Mouse (Mus musculus): Measurements from ENCODE around the gene Trip4.
A peak's percentile ranks its signal among the peaks of the same experiment; 100 is the strongest.

The Trip4 gene

DNA sequence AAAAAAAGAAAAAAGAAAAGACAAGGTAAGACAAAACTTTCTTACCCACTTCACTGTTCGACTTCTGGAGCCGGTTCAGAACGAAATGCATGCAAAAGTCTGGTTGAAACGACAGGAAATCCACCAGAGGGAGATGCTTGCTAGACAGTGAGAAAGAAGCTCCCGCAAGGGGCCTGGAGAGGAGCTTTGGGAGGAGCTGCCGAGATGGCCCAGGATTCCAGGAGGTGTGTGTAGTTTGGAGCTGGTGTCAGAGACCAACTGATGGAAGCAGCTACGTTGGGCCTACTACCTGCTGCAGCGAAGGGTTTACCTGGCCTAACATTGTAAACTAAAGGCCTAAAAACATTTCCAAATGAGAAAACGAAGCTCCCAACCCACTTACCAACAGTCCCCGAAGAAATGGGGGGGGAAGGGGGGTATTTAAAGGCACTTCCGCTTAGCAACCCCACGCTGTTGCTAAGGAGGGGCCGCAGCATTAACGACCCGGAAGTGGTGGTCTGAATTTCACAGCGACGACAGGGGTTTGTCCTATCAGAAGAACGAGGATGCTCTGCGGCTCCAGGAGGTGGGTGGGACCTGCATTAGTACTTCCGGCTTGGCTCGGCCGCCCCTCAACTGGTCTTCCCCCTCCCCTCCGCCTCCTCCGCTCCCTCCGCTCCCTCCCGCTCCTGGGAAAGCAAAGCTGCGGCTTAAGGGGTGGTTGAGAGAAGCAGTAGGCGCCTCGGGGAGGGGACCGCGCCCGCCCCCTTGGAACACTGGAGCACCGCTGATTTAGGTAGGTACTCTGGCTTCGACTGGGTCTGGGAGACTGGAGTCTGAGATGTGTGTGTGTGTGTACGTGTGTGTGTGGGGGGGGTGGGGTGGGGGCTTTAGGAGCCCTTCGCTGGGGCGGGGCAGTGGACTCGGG, at the start of gene Trip4, which contains the start of gene Csnk1g1:
Gene Trip4 (minus strand): TSS at position 401 of the 907 bp plus-strand sequence.
Gene Csnk1g1 (plus strand): TSS at position 531 of the 907 bp plus-strand sequence.
- DNase-seq (ENCODE audit: low spot score in 2 of 2) = peak; percentile 98 to 99

DNA sequence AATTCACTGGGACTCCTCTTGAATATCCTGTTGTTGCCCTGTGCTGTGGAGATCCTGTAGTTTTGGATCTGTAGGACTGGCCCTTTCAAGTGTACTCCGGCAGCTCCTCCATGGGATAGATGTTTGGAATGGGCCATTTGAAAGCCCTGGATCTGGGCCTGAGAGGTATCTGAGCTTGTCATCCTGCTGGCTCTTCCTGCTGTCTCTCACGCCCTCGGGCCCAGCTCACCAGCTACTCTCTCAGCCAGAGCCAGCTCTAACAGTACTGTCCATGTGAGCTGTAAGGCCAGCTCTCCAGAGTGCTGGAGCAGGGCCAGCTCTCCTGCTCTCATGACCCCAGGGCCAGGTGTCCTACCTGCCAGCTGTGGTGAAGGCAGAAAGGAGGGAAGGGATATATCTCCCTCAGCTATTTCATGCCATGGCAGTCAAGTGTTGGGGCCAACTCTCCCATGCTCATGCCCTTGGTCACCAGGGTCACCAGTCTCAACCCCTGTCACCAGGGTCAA, 42.5 kb upstream of the Trip4 start:
- DNase-seq (ENCODE audit: low spot score in 2 of 2) = no peak

DNA sequence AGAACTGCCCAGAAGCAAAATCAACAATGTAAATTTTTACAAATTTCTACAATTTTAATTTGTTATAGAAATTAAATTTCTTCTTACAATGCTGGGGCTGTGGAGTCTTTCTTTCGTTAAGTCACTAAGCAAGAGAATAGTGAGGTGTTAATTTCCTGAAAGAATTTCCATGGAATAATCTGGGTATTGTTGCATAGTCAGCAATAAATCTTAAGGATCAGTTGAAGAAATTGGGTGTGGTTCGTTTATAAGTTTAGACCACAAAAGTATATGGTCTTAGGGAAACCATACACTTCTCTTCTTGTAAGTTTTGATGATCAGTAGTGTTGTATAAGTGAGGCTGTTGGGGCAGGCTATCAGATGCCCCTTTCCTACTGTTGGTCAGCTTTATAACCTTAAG, 29.0 kb upstream of the Trip4 start:
- no peak for DNase-seq (ENCODE audit: low spot score in 2 of 2)

DNA sequence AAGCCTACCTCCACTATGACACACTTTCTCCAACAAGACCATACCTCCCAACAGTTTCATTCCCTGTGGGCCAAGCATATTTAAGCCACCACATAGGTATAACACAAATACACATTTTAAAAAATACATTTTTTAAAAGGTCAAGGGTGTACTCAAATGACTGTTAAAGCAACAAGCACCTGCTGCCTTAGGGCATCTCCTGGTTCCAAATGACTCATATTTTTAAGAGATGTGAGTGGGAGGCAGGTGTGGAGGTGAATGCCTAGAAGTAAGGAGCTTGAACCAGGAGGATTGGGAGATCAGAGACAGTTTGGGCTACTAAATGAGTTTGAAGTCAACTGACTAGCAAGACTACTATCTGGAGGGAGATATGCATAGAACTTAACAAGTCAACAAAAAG, 21.2 kb upstream of the Trip4 start:
- no peak for DNase-seq (ENCODE audit: low spot score in 2 of 2)

DNA sequence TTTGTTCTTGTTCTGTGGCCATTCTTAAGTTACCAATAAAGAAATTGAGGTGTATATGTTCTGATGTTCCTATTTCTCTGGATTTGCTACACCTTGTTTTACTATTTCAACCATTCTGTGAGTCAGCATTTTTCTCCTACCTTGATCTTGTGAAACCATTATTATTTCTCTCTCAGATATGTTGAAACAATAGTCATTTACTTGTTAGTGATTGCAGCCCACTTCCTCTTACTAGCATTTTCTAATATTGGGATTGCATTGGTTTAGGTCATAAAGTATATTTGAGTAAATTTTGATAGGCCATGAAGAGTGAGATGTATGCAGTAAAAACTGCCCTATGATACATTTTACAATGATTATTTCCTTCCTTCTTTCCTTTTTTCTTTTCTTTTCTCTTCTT, 19.9 kb upstream of the Trip4 start:
- DNase-seq (ENCODE audit: low spot score in 2 of 2) = no peak

DNA sequence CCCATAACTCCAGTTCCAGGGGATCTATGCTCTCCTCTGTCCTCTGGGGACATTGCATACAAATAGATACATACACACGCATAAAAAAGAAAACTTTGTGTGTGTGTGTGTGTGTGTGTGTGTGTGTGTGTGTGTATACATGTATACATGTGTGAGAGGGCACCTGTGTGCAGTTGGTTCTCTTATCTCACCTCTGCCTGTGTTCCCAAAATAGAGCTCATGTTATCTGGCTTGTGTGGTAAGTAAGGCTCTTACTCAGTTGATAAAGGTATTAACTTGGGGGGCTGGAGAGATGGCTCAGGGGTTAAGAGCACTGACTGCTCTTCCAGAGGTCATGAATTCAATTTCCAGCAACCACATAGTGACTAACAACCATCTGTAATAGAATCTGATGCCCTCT, 8.4 kb upstream of the Trip4 start:
- DNase-seq (ENCODE audit: low spot score in 2 of 2) = no peak

DNA sequence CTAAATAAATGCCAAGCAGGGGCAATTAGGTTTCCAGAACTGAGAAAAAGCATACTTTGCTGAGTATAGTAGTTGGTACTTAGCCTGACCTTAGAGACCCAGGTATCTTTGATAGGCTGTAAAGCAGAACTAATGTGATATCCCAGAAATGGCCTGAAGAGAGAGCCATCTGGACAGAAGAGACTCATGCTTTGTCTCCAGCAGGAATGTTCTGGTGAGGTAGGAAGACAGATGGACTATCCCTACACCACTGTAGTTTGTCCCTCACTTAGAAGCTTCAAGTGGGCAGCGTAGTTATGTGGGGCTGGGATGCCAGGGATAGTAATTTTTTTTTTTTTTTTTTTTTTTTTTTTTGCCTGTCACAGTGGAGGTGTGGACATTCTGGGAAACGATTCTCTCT, 5.4 kb upstream of the Trip4 start:
- no peak for DNase-seq (ENCODE audit: low spot score in 2 of 2)

DNA sequence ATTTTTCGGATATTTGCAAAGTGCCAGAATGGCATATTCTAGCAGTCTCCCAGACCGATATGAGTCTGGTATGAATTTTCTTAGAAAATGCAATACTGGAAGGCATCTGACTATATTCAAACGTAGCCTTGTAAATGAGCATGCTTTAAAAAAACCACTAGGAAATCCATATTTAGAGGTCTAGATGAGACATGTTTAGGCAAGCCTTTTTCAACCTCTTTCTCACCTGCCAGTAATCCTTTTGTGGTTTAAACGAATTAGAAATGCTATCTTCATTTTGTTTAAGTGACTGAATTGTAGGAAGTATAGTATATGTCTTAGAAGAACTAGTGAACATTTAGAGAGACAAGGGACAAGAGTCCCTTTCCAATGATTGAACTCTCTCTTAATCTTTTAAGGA, 1.2 kb upstream of the Trip4 start:
- no peak for DNase-seq (ENCODE audit: low spot score in 2 of 2)

DNA sequence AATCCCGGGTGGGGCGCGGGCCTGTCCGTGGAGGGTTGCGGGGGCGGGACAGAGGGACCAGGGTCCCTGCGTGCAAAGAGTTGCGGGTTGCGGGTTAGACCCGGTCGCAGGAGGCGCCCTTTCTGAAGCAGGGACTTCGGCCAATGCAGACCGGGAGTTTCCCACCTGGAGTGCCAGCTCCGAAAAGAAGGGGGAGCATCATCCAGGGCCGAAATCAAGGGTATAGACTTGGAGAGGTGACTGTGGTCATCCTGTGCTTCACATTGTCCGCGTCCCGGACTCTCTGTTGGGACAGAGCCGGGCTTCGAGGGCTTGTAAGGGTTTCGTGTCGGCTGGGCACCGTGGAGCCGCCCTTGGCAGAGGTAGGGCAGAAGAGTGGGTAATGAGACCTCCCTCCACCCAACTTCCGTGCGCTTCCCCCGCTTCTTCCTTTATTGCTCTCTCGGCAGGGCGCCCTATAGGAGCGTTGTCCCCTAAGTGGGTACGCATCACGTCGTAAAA, 757 bp upstream of the Trip4 start:
- DNase-seq (ENCODE audit: low spot score in 2 of 2) = peak; percentile 64 to 67

DNA sequence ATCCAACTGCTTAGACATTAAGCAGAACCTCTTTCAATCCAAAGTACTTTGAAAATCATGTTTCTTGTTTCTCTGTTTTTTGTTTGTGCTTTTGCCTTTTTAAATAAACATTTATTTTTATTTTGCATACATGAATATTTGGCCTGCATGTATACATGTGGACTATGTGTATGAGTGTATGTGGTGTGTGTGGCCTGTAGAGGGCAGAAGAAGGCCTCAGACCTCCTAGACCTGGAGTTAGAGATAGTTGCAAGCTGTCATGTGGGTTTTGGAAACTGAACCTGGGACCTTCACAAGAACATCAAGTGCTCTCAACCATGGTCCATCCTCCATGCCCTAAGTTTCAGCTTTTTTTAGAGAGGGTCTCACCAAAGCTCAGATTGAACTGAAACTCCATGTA, 5.2 kb downstream of the Trip4 start:
- DNase-seq (ENCODE audit: low spot score in 2 of 2) = no peak

DNA sequence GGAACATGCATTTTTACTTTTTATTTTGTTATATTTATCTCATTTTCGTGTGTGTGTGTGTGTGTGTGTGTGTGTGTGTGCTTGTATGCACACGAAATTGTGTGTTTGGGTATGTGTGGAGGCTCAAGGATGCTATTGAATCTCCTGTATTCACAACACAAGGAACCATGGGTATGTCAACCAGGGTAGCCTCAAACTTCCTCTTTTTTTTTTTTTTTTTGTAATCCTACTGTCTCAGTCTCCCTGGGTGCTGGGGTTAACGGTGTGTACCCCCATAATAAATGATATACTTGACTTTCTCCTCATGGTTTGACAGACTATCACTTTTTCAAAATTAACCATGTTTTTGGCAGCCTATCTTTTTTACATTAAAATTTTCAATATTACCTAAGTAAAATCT, 5.7 kb downstream of the Trip4 start:
- no peak for DNase-seq (ENCODE audit: low spot score in 2 of 2)

DNA sequence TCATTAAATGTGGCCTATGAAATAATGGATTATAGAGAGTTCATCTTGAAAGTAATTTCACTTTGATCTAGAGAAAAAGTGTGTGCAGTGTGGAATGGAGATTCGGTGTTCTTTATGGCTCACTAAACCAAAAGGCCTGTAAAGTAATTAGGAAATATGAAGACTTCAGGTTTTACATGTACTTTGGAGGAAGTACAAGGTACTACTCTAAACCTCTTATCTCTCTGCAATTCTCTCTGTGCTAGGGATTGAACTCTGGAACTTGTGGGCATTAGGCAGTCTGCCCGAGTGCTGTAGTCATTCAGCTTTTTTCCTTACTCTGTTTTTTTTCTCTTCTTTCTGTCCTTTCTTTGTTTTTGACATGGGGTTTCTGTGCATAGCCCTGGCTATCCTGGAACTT, 11.6 kb downstream of the Trip4 start:
- no peak for DNase-seq (ENCODE audit: low spot score in 2 of 2)

DNA sequence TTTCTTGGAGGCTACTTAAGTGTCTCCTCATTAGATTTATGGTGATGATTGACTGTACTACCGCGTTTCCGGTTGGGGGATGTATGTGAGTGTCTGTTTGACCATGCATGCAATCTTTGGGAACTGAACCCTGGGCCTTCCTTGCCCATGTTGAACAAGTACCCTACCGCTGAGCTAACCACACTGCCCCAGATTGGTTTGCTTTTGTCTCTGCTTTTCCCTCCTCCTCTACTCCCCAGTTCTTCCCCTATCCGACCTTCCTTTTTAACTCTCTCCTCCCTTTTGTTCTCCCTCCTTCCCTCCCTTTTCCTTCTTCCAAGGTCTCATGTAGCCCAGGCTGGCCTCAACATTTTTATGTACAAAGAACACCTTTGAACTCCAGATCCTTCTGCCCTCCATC, 17.5 kb downstream of the Trip4 start:
- DNase-seq (ENCODE audit: low spot score in 2 of 2) = no peak

DNA sequence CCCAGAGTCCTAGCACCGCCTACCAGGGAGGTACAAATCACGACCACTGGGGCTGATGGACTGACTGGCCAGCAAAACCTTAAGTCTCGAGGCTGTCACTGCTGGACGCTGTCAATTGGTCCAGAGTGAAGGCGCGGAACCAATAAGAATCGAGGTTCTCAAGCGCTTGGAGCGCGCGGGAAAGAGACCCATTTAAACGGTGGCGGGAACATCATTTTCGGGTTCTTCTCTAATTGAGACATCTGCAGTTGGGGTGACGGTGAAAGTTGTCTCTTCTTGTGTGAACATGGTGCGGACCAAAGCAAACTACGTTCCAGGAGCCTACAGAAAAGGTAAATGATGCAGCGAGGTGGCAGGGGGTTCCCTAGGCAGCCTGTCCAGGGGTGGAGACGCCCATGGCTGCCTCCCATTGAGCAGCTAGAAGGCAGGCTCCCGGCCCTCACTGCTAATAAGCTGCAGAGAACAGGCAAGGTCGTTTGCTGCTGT, 18.4 kb downstream of the Trip4 start, which contains the start of gene Pclaf:
Gene Pclaf (plus strand): TSS at position 95 of the 486 bp plus-strand sequence.
- peak; percentile 79 to 87 for DNase-seq (ENCODE audit: low spot score in 2 of 2)

DNA sequence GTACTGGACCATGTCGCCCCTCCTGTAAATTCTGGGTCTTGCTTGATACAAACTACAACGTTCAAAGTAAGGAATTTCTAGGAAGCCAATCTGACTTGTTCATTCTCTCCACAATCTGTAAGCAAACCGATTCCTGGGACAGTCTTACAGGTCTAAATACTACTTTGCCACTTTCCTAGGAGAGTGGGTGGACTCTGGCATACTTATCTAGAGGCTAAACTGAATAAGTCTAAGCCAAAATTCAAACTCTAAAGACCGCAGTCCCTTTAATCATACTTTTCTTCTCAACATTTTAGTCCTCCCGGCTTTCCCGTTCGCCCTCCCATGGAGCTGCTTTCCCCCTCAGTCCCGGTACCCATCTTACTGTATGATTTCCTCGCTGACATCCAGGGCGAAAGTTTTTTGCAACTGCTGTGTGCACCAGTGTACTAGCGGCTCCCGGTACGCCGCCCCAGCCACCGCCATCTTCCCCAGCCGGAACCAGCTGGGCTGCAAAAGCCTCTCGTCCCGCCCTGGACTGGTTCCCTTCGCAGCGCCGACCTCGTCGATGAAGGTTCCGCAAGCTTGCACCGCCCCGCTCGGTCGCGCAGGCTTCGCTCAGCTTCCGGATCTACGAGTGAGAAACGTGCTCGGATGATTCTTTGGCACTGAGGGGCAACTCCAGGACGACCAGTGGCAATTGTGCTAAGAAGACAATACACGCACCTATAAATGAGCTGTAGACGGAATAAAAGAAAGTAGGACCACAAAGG, 23.9 kb downstream of the Trip4 start:
- peak; percentile 94 to 95 for DNase-seq (ENCODE audit: low spot score in 2 of 2)

DNA sequence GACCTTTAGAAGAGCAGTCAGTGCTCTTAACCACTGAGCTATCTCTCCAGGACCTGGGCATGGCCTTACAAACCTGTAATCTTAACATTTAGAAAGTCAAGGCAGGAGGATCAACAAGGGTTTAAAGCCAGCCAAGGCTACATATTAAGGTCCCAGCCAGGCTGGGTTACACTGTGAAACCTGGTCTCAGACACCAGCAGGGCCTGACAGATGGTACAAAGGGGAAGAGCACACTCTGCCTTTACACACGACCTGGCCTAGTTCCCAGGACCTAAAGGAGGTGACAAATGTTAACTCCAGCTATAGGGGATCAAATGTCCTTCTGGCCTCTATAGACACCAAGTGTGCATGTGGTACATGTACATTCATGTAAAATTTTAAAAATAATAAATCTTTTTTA, 48.9 kb downstream of the Trip4 start:
- DNase-seq (ENCODE audit: low spot score in 2 of 2) = no peak

DNA sequence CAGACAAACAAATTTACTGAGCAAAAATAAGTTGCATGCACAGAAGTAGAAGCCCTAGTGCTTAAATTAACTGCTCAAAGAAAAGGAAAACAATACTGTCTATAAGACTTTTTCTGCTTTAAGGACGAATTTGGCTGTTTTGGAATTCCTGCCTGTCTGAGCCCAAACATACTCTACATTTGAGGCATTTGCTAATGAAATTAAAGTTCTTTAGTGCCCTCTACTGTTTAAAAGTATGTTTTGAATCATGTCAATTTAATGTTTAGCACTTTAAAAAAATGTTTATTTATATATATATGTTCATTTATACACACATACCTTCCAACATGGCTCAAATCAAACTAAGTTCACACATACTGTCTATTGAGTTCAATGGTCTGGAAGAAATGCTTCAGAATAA, 58.4 kb downstream of the Trip4 start:
- no peak for DNase-seq (ENCODE audit: low spot score in 2 of 2)

DNA sequence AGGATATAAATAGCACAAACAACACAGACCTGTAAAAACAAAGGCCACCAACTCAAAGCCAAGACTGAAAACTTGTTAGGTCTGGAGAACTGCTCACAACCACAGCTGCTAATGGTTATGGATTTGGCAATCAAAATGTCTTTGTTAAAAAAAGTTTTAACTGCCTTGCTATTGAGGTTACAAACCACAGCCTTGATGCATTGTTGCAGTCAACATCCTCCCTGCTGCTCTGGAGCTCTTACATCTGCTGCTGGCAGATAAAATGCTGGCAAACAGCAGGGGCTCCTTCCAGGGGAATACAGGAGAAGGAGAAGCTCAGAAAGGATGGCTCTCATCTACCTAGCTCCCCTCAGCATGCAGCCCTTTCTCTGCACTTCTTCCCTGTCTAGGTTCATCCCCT, 60.4 kb downstream of the Trip4 start:
- DNase-seq (ENCODE audit: low spot score in 2 of 2) = no peak

DNA sequence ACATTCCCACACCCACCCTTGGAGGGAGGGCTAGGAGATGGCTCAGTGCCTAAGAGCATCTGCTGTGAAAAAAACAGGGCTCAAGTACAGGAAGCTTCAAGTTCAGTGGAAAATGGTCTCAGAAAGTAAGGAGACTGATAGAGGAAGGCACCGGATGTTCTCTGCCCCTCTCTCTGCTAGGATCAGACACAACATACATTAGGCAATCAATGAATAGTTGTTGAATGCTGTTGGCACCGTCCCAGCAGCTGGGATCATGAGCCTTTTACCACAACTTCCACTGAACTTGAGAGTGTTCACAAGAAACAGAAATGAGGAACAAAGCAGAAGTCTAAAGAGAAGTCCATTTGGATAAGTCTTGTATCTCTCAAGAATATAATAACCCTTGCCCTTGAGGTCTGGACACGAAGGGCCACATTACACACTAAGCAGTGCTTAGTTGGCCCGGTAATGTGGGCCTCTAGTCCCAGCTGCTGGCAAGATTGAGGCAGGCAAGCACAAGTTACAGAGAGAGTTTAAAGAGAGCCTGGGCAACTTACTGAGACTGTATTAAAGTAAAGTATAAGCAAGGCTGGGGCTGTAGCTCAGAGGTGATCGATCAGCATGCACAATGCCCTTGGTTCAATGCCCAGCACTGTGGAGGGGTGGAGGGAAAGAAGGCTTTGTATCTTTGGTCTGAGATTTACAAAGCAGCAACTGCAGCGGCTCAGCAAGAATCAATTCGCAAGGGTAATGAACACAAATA, 64.0 kb downstream of the Trip4 start:
- peak in 1 of 2 experiments; percentile 48 for DNase-seq (ENCODE audit: low spot score in 2 of 2)

DNA sequence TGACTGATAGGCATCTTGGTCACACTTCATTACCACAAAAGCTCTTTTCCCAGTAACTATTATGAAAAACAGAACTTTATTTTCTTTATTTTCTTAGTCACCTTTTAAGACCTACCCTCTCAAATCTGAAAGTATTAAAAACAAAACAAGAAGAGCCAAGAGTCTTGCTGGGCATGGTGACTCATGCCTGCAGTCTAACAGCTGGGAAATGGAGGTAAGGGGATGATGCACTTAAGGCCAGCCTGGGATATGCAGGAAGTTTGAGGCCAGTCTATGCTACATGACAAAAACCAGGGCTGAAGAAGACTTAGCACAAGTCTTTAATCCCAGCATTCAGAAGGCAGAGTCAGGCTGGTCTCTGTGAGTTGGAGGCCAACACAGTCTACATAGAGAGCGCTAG, 68.8 kb downstream of the Trip4 start:
- no peak for DNase-seq (ENCODE audit: low spot score in 2 of 2)

DNA sequence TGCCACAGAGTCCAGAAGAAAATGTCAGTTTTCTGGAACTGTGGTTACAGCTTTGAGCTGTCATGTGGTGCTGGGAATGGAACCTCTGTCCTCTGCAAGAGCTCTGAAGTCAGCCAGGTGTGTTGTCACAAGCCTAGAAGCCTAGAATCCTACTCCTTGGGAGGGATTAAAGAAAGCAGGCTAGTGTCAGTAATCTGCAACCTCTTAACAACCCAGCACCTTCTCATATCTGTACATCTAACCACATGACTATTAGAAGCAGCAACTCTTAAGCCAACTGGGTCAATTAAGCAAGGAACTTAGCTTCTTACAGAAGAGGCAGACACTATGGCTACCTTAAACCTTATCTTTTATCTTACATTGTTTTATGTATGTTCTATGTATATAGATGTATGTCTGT, 71.7 kb downstream of the Trip4 start:
- DNase-seq (ENCODE audit: low spot score in 2 of 2) = no peak
